Mouse (Mus musculus): ENCODE measurements around the gene Gm10721. TPM values are rescaled to one million over a fixed set of nuclear protein-coding genes. Genes with fewer than 3 reads are reported as not detected.
"Not testable (repeated sequence)": the region's sequence is repeated elsewhere in the genome, so short reads cannot be mapped to it uniquely, and the experiment has no call there.

The Gm10721 gene
- total RNA-seq, 2 experiments from 2014 or later = 0.49 to 1.6 TPM

- not testable (repeated sequence) for DNase-seq
These were observed 12.1 kb downstream of the Gm10721 start, which contains the start of gene Gm10717 for GRCm38 (mm10) chr9:3024912-3025467. Gene Gm10717 (plus strand): TSS chr9:3025417.

DNA sequence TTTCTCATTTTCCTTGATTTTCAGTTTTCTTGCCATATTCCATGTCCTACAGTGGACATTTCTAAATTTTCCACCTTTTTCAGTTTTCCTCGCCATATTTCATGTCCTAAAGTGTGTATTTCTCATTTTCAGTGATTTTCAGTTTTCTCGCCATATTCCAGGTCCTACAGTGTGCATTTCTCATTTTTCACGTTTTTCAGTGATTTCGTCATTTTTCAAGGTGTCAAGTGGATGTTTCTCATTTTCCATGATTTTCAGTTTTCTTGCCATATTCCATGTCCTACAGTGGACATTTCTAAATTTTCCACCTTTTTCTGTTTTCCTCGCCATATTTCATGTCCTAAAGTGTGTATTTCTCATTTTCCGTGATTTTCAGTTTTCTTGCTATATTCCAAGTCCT is 12.7 kb downstream of the Gm10721 start:
- peak in 1 of 2 experiments; percentile 36 for DNase-seq

DNA sequence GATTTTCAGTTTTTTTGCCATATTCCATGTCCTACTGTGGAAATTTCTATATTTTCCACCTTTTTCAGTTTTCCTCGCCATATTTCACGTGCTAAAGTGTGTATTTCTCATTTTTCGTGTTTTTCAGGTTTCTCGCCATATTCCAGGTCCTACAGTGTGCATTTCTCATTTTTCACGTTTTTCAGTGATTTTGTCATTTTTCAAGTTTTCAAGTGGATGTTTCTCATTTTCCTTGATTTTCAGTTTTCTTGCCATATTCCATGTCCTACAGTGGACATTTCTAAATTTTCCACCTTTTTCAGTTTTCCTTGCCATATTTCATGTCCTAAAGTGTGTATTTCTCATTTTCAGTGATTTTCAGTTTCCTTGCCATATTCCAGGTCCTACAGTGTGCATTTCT is 13.2 kb downstream of the Gm10721 start:
- DNase-seq = not testable (repeated sequence)

DNA sequence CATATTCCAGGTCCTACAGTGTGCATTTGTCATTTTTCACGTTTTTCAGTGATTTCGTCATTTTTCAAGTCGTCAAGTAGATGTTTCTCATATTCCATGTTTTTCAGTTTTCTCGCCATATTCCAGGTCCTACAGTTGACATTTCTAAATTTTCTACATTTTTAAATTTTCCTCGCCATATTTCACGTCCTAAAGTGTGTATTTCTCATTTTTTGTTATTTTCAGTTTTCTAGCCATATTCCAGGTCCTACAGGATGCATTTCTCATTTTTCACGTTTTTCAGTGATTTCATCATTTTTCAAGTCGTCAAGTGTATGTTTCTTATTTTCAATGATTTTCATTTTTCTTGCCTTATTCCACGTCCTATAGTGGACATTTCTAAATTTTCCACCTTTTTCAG is 13.8 kb downstream of the Gm10721 start:
- DNase-seq = not testable (repeated sequence)

DNA sequence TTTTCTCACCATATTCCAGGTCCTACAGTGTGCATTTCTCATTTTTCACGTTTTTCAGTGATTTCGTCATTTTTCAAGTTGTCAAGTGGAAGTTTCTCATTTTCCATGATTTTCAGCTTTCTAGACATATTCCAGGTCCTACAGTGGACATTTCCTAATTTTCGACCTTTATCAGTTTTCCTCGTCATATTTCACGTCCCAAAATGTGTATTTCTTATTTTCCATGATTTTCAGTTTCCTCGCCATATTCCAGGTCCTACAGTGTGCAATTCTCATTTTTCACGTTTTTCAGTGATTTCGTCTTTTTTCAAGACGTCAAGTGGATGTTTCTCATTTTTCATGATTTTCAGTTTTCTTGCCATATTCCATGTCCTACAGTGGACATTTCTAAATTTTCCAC is 14.3 kb downstream of the Gm10721 start:
- DNase-seq = not testable (repeated sequence)

DNA sequence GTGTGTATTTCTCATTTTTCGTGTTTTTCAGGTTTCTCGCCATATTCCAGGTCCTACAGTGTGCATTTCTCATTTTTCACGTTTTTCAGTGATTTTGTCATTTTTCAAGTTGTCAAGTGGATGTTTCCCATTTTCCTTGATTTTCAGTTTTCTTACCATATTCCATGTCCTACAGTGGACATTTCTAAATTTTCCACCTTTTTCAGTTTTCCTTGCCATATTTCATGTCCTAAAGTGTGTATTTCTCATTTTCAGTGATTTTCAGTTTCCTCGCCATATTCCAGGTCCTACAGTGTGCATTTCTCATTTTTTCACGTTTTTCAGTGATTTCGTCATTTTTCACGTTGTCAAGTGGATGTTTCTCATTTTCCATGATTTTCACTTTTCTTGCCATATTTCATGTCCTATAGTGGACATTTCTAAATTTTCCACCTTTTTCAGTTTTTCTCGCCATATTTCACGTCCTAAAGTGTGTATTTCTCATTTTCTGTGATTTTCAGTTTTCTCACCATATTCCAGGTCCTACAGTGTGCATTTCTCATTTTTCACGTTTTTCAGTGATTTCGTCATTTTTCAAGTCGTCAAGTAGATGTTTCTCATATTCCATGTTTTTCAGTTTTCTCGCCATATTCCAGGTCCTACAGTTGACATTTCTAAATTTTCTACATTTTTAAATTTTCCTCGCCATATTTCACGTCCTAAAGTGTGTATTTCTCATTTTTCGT is 16.5 kb downstream of the Gm10721 start:
- DNase-seq = not testable (repeated sequence)

DNA sequence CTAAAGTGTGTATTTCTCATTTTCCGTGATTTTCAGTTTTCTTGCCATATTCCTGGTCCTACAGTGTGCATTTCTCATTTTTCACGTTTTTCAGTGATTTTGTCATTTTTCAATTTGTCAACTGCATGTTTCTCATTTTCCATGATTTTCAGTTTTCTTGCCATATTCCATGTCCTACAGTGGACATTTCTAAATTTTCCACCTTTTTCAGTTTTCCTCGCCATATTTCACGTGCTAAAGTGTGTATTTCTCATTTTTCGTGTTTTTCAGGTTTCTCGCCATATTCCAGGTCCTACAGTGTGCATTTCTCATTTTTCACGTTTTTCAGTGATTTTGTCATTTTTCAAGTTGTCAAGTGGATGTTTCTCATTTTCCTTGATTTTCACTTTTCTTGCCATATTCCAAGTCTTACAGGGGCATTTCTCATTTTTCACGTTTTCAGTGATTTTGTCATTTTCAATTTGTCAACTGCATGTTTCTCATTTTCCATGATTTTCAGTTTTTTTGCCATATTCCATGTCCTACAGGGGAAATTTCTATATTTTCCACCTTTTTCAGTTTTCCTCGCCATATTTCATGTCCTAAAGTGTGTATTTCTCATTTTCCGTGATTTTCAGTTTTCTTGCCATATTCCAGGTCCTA is 17.9 kb downstream of the Gm10721 start:
- peak in 1 of 2 experiments; percentile 10 for DNase-seq

- not testable (repeated sequence) for DNase-seq
These were observed 21.4 kb downstream of the Gm10721 start, which contains the start of gene Gm17535 for GRCm38 (mm10) chr9:3034299-3034698. Gene Gm17535 (plus strand): TSS chr9:3034599.

- DNase-seq = not testable (repeated sequence)
These were observed 23.6 kb downstream of the Gm10721 start, which contains the start of gene Gm10715 for GRCm38 (mm10) chr9:3036577-3036976. Gene Gm10715 (plus strand): TSS chr9:3036877.

GRCm38 (mm10) chr9:3038161-3038560 is 25.2 kb downstream of the Gm10721 start:
- DNase-seq = not testable (repeated sequence)

Small RNAs within 50 kb of the gene (microRNA-seq; reads per million reads assigned to microRNA genes)
- not detected for gene Mir101c

Other genes with a start within 250 kb of the Gm10721 start
- not detected for gene Gm10722, start 12.2 kb upstream of the Gm10721 start, total RNA-seq (2021)
- not detected for gene Gm11168, start 9.8 kb upstream of the Gm10721 start, total RNA-seq (2021)
- gene Gm10720, start 2.5 kb downstream of the Gm10721 start, total RNA-seq (2021) = not detected
- 1 to 10 TPM; 3.0 to 4.3 TPM for gene Gm10719, start 4.3 kb downstream of the Gm10721 start, total RNA-seq (2021)
- gene Gm10718, start 10.4 kb downstream of the Gm10721 start, total RNA-seq (2021) = 1 to 10 TPM; 3.0 to 4.0 TPM
- gene Gm10717, start 12.3 kb downstream of the Gm10721 start, total RNA-seq (2021) = 1 to 10 TPM in 1 of 2 experiments, under 1 TPM in 1; 0.59 to 1.7 TPM
- gene Gm17535, start 21.5 kb downstream of the Gm10721 start, total RNA-seq (2021) = not detected
- gene Gm10715, start 23.7 kb downstream of the Gm10721 start, total RNA-seq (2021) = not detected

All from adrenal gland, postnatal 36 days (tissue).